In genomic region chr11:104197861-104198260, GRCm38 (mm10) we compare ENCODE assay signal across 13 mouse cellular contexts. TPM values are rescaled to one million over a fixed set of nuclear protein-coding genes. Genes with fewer than 3 reads are reported as not detected.
A peak's percentile ranks its signal among the peaks of the same experiment; 100 is the strongest.
DNase-seq lines count a peak whose midpoint lies in the region; ATAC-seq lines count a peak whose summit lies in the region.
"Had no signal": no experiment of that assay in that cellular context is flagged by ENCODE, and none has a peak within 500 bp of the region (broad histone marks: within the 10 kb centered on the region; RNA-seq: fewer than 3 reads in every experiment).

No protein-coding gene starts in this region.

- H3K9me3 ChIP-seq in heart, embryonic 11.5 days (replicated peaks; ENCODE audit: control insufficient read depth, low read length) = 0 out of 2 replicates have a peak, but pooled peaks cover 5% of the 10 kb centered on the region
- H3K9me3 ChIP-seq: embryonic facial prominence, embryonic 15.5 days; G1E; stomach, embryonic 15.5 days had no signal

- H3K9ac ChIP-seq in heart, embryonic 11.5 days (ENCODE audit: low read depth, low read length) = no peak overlapping the region
- H3K9ac ChIP-seq: embryonic facial prominence, embryonic 15.5 days; hindbrain, embryonic 15.5 days; stomach, embryonic 15.5 days had no signal

- peak; percentile 73 for DNase-seq in heart, postnatal 4 days
- DNase-seq in urinary bladder, postnatal 25 days (ENCODE audit: low spot score) = peak; percentile 21
- DNase-seq in urinary bladder, postnatal 10 days (ENCODE audit: low spot score) = no peak
- peak; percentile 85 to 86 for DNase-seq in kidney, postnatal 4 days
- DNase-seq in right cerebral cortex, postnatal 36 days (ENCODE audit: low spot score in 2 of 2) = no peak
- no peak for DNase-seq in right cerebral cortex, adult 18-20 months
- DNase-seq in layer of hippocampus, adult 11-12 months (ENCODE audit: low spot score) = no peak

- no peak overlapping the region for H3K27ac ChIP-seq in heart, embryonic 11.5 days (ENCODE audit: low read depth, low read length)
- H3K27ac ChIP-seq: embryonic facial prominence, embryonic 15.5 days; hindbrain, embryonic 15.5 days; macrophage; stomach, embryonic 15.5 days had no signal

- H3K4me1 ChIP-seq in heart, embryonic 11.5 days (ENCODE audit: control insufficient read depth, insufficient read depth, low read length) = no peaks in the 10 kb centered on the region
- H3K4me1 ChIP-seq: embryonic facial prominence, embryonic 15.5 days; stomach, embryonic 15.5 days had no signal

- ATAC-seq in heart, embryonic 11.5 days (replicated peaks; ENCODE audit: insufficient number of reproducible peaks, low FRiP score, low TSS enrichment) = no peak

- no peak overlapping the region for H3K4me2 ChIP-seq in heart, embryonic 11.5 days
- H3K4me2 ChIP-seq: embryonic facial prominence, embryonic 15.5 days; hindbrain, embryonic 15.5 days; stomach, embryonic 15.5 days had no signal

- no peaks in the 10 kb centered on the region for H3K36me3 ChIP-seq in heart, embryonic 11.5 days (ENCODE audit: control insufficient read depth, insufficient read depth, low read length)
- H3K36me3 ChIP-seq: embryonic facial prominence, embryonic 15.5 days; G1E; hindbrain, embryonic 15.5 days; stomach, embryonic 15.5 days had no signal

- peaks cover 12% of the 10 kb centered on the region for H3K27me3 ChIP-seq in heart, embryonic 11.5 days (ENCODE audit: control insufficient read depth, insufficient read depth, low read length)

- no peak overlapping the region for H3K4me3 ChIP-seq in heart, embryonic 11.5 days (ENCODE audit: low read depth, low read length)
- H3K4me3 ChIP-seq: embryonic facial prominence, embryonic 15.5 days; hindbrain, embryonic 15.5 days; stomach, embryonic 15.5 days had no signal

- WGBS in heart, embryonic 11.5 days (ENCODE audit: insufficient replicate concordance) = 4% methylated on average over 10 of the region's 10 CpGs

RNA-seq across cellular contexts. Expression of gene Sppl2c, which starts 11.7 kb away (rescaled TPM):
- not detected for total RNA-seq in heart, postnatal 4 days (2021)
- polyA plus RNA-seq in heart, embryonic 11.5 days (2014; fragmentation: Nextera tagmentation; extraction: Ambion mirVana) = not detected in 2 replicates
- polyA plus RNA-seq: embryonic facial prominence, embryonic 15.5 days; G1E; hindbrain, embryonic 15.5 days; macrophage; stomach, embryonic 15.5 days had no signal

RNA-seq across cellular contexts. Expression of gene Mapt, which starts 33.3 kb away (rescaled TPM):
- total RNA-seq in heart, postnatal 4 days (2021) = 1 to 10 TPM; 7.1 to 8.1 TPM
- 0.43 and 0.63 TPM in 2 replicates for polyA plus RNA-seq in heart, embryonic 11.5 days (2014; fragmentation: Nextera tagmentation; extraction: Ambion mirVana)
- polyA plus RNA-seq: macrophage had no signal

Comparison
In these comparisons a context has a peak if more than half of its experiments do, and no peak if none do; other contexts are left out.
1. DNase-seq: peak in heart, postnatal 4 days (single experiment), urinary bladder, postnatal 25 days (single experiment) and kidney, postnatal 4 days (2 of 2); none in urinary bladder, postnatal 10 days (single experiment), right cerebral cortex, postnatal 36 days (0 of 2), right cerebral cortex, adult 18-20 months (single experiment) and layer of hippocampus, adult 11-12 months (single experiment).